Mouse (Mus musculus) frontal cortex, postnatal 36 days (tissue): ENCODE results near the gene Fras1.

Experiments
- DNase-seq, 2 experiments: peaks; one replicate each; pipeline ENCODE4 v3.0.0; 2022; ENCODE audit warnings: low spot score in 2 of 2

The Fras1 gene

GRCm38 (mm10) chr5:96373567-96373985 is at the start of gene Fras1:
Gene Fras1, plus strand, starts transcription at chr5:96373955.
- DNase-seq, result no peak

DNA sequence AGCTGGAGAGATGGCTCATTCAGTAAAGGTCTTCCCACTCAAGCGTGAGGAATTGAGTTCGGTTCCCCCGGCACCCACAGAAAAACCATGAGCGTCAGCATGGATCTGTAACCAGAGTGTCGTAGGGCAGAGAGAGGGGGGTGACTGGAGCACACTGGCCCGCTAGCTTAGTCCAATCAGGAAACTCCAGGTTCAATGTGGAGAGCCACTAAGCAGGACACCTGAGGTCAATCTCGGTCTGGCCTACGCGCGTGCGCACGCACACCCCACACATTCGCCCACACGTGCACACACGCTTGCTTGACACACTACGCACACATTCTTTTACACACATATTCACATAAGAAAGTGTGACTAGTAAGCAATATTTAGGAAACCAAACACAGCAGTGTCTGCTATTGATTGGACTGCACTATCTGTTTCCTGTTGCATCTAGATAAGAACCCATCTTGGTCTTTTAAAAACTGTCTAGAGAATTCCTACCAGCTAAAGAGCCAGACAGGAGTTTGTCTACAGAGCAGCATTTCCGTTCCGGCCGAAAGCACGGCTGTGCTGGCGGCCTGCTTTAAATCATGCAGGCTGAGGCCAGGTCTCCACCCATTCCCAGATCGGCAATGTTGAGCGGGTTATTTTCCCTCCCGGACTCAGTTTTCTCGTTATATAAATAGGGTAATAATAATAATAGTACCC is 42.6 kb upstream of the Fras1 start:
- DNase-seq, result peak in 1 of 2 experiments; percentile 26

DNA sequence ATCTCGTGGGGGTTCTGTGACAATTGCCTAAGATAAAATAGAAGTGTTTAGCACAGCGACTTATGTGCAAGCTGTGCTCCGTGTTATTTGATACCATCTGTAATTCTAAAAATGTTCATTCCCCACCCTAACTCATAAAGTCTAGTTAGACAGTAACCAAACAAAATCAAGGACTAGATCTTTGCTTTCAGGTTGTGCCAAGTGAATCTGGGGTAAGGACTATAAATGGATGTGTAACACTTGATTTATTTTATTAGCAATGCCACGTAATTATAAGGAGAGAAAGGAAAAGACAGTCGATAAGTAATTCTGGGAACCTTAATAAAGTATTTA is 42.1 kb upstream of the Fras1 start:
- no peak for DNase-seq

DNA sequence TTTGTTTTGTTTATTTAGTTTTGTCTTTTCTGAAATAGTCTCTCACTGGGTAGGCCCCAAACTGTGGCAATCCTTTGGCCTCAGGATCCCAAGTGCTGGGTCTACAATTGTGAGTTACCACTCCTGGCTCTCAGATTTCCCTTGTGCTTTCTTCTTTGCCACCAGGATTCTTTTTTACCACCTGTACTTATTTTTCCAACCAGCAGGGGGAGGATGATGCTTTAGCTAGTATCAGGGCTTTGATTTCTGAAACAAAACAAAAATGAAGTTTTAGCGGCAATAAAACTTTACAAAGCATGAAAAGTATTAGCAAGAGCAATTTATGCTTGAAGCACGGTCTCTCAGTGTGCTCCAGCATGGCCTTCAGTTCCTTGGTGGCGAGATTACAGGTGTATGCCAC is 39.8 kb upstream of the Fras1 start:
- peak in 1 of 2 experiments; percentile 22 for DNase-seq

DNA sequence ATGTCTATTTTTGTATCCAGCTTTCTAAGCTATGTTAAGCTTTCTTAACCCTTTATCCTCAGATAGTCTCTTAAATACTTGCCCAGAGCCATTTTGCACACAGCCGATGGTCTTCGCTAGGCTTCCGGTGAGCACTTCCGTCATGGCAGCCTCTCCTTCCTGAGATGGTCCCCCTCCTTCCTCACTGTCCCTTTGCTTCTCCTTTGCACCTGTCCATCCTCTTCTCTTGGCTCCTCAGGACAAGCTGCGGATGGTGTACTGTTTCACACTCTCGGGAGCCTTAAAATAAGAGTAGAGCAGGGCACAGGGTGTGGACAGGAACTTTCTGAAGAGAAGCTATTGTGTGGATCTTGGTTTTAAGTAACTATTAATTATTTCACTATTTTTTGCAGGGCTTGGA is 33.2 kb upstream of the Fras1 start:
- DNase-seq, result no peak

GRCm38 (mm10) chr5:96344983-96345382 is 28.8 kb upstream of the Fras1 start:
- DNase-seq, result no peak

- no peak for DNase-seq
These were observed 21.8 kb upstream of the Fras1 start for GRCm38 (mm10) chr5:96351963-96352362.

- no peak for DNase-seq
These were observed 9.8 kb upstream of the Fras1 start for GRCm38 (mm10) chr5:96363950-96364349.

- DNase-seq, result no peak
These were observed 8.2 kb upstream of the Fras1 start for GRCm38 (mm10) chr5:96365590-96365989.

DNA sequence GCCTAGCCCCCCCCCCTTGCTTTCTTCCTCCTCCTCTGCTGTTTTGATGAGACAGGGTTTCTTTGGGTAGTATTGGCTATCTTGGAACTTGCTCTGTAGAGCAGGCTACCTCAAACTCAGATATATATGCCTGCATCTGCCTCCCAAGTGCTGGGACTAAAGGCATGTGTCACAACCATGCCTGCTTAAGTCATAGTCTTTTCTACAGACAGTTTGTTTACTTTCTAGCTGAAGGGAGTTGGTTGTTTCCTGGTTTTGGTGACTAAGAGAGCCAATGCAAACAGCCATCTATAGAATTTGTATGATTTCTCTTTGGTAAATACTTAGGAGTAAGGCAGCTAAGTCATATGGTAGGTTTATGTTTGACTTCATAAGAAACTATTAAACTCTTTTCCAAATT is 6.5 kb upstream of the Fras1 start:
- DNase-seq, result no peak

DNA sequence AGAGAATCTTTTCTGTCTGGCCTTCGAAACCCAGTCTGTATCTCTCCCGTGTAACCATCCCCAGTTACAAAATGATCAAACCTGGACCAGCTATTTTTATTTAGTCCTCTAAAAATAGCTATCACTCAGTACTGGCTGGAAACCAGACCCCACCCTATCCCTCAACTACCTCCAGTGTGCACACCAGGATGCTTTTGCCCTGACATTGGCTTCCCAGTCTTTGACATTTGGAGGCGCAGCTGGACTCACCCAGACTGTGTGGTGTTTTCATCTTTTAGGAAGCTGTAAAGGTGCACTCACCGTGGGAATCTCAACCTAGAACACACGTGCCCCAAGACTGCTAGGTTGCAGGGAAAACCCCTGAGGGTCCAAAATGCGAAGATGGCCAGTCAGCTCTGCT is 649 bp upstream of the Fras1 start:
- no peak for DNase-seq

GRCm38 (mm10) chr5:96373986-96374901 is 489 bp downstream of the Fras1 start:
- peak; percentile 65 for DNase-seq

- DNase-seq, result no peak
These were observed 1.7 kb downstream of the Fras1 start for GRCm38 (mm10) chr5:96375391-96375831.

- peak in 1 of 2 experiments; percentile 34 for DNase-seq
These were observed 2.5 kb downstream of the Fras1 start for GRCm38 (mm10) chr5:96376216-96376615.

- DNase-seq, result no peak
These were observed 12.6 kb downstream of the Fras1 start for GRCm38 (mm10) chr5:96386138-96386933.

DNA sequence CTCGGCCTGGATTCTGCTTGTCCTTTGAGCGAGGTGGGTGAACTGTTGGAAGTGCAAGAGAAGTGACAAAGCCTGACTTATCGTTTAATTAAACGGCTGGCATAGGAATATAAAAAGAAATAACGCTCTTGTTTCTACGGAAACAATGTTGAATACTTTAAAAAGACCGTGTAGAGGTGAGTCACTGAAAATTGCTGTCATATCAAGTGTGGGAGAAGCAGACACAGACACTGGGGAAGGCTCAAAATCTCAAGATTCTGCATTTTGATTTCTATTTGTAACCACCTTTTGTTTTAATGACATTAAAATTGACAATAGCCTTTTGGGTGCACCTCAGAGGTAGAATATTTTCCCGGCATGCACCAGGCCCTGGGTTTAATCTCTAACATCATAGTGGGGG is 14.6 kb downstream of the Fras1 start:
- no peak for DNase-seq

GRCm38 (mm10) chr5:96389963-96390623 is 16.3 kb downstream of the Fras1 start:
- peak in 1 of 2 experiments; percentile 29 for DNase-seq

DNA sequence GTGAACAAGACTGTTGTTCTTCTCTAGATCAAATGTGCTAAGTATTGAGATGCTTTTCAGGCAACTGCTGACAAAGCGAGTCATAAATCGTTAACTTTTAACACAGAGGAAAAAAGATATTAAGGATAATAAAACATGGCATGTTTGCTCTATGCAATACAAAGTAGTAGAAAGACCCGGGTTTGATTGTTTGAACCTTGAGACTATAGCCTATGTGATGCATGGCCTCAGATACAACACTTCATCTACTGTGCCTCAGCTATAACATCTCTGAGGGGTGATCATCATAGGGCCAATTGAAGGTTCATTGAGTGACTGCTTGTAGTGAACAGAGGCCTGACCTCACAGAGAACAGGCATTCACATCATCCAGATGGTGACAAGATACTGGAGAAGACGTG is 17.3 kb downstream of the Fras1 start:
- DNase-seq, result no peak

- no peak for DNase-seq
These were observed 21.2 kb downstream of the Fras1 start for GRCm38 (mm10) chr5:96394947-96395346.

- DNase-seq, result no peak
These were observed 22.3 kb downstream of the Fras1 start for GRCm38 (mm10) chr5:96395786-96396650.

- no peak for DNase-seq
These were observed 28.8 kb downstream of the Fras1 start for GRCm38 (mm10) chr5:96402555-96402954.
